Mouse (Mus musculus) R1 (cell line): ENCODE measurements around the gene Rhox1.
"Not testable (repeated sequence)": the region's sequence is repeated elsewhere in the genome, so short reads cannot be mapped to it uniquely, and the experiment has no call there.

Source experiments
- DNase-seq: peaks from one replicate; pipeline ENCODE4 v3.0.0-alpha.2; 2018; ENCODE audit warnings: low read depth, low spot score

Gene Rhox1

DNA sequence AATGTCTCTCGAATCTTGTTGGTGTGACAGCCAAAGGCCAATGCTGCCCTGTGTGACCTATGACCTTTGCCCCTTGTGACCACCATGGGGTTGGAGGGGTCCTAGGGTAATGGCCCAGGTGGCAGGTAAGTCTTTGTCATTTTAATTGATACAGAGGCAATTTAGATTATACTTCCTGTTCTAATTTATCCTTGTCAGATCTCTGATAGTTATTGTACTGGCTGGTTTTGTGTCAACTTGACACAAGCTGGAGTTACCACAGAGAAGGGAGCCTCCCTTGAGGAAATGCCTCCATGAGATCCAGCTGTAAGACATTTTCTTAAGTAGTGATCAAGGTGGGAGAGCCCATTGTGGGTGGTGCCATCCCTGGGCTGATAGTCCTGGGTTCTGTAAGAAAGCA is at the start of gene Rhox1:
Rhox1 (minus strand) TSS at position 101 of the 400 bp plus-strand sequence.
- DNase-seq = not testable (repeated sequence)

DNA sequence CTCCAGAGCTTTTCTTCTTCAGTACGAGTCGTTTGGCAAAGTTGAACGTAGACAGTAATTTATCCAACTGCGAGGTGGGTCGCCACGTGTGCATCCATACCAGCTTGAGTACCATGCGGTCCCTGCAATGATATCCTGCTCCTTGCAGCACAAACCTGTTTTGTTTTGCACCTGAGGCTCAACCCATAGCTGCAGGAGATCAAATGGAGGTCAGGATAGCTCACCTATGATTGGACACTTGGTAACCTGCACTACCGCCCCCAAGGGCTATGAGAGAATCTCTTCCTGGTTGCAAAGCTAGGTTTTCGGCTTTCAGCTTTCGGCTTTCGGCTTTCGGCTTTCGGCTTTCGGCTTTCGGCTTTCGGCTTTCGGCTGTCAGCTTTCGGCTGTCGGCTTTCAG is 43.0 kb upstream of the Rhox1 start, which contains the start of gene Rhox4a:
Rhox4a (plus strand) TSS at position 301 of the 400 bp plus-strand sequence.
- not testable (repeated sequence) for DNase-seq

DNA sequence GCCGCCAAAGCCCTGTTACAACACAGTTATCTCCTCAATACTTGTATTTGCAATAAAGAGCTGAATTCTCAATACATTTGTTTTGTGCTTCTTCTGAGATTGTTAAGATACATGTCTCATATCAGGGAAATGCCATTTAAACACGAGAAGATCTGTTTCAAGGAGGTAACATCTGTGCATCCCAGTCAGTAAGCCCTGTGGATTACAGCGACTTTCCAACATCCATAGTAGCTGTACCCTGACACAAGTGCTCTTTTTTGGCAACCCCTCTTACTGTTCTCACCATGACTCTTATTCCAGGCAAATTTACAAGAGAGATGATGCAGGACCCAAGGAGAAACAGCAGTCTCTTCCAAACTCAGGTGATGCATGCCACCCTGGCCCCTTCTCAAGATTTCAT is 27.6 kb upstream of the Rhox1 start, which contains the start of gene Rhox3a:
Rhox3a (plus strand) TSS at position 301 of the 400 bp plus-strand sequence.
- not testable (repeated sequence) for DNase-seq

DNA sequence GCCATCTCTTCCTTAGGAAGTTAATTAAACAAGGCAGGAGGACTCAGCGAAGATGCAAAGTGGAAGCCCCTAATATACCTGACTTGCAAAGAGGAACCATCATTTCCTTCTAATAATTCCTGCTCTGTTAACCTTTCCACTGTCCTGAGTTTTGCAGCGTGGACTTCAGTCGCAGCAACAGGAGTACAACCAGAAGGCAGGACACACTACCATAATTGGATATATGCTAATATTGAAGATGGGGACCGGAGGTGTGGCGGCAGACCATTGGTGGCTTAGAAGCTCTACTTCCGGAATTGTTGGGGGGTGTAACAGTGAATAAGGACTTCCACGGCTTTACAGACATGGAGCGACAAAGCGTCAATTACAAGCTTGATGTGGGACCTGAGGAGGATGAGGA is 22.6 kb upstream of the Rhox1 start, which contains the start of gene Rhox2a:
Rhox2a (plus strand) TSS at position 301 of the 400 bp plus-strand sequence.
- DNase-seq = not testable (repeated sequence)

DNA sequence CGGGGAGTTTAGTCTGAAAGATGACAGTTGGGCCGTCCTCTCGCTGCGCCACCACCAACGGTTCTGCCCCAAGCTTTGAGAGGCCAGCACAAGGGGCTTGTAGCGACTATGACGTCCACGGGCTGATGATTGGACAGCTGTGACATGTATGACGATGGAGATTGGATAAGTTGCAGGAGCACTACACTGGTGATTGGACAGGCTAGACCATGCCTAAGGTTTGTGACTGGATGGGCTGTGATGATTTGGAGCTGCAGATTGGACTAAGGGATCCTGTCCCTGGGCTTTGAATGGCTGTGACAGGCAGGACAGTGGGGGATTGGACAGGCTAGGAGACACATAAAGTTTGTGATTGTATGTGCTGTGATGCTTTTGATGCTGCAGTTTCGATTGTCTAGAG is 11.1 kb downstream of the Rhox1 start, which contains the start of gene Gm9:
Gm9 (minus strand) TSS at position 101 of the 400 bp plus-strand sequence.
- DNase-seq = peak; percentile 24

DNA sequence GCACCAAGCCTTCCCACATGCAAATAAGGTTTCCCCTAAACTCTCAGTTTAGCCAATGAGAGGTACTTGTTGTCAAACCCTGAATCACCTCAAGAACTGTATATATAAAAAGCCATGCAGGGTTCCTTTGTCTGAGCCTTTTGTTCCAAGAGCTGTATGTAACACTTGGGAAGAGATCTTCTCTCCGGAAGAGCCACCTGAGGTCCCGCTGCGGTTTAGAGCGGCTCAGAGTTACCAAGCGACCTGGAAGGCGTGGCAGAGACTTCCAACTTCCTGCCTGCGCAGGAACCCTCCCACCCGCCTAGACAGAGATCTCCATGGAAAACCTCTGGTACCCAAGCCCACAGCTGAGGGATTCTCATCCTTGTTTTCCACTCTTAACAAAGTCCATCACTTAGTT is 23.4 kb downstream of the Rhox1 start:
- peak; percentile 85 for DNase-seq

DNA sequence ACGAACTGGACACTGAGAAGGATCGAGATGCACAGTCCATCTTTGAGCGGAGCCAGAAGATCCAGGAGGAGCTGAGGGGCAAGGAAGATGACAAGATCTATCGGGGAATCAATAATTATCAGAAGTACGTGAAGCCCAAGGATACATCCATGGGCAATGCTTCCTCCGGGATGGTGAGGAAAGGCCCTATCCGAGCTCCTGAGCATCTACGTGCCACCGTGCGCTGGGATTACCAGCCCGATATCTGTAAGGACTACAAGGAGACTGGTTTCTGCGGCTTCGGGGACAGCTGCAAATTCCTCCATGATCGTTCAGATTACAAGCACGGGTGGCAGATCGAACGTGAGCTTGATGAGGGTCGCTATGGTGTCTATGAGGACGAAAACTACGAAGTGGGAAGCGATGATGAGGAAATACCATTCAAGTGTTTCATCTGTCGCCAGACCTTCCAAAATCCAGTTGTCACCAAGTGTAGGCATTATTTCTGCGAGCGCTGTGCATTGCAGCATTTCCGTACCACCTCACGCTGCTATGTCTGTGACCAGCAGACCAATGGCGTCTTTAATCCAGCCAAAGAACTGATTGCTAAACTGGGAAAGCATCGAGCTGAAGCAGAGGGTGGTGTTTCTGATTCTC is 30.2 kb downstream of the Rhox1 start:
- DNase-seq = peak; percentile 13

DNA sequence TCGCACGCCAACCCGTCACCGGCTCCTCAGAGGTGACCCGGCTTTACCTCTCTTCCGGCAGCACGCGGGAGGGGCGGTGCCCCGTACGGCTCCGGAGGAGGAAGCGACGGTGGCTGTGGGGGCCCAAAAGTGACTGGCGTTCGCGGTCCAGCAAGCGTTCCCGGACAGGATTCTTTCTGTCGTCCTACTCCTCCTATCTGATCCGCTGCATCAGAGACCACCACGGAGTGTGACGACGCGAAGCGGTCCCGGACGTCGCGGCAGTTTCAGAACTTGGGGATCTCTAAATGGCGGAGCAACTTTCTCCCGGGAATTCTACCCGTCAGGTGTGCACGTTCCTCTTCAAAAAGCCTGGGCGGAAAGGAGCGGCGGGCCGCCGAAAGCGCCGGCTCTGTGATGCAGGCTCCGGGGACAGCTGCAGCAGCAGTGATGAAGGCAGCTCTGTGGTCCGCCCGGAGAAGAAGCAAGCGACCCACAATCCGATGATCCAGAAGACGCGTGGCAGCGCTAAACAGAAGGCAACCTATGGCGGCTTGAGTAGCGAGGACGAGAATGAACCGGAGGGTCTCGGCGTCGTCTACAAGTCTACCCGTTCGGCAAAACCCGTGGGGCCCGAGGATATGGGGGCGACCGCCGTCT is 30.8 kb downstream of the Rhox1 start, which contains the start of the genes Ndufa1 and Rnf113a1:
Ndufa1 (minus strand) TSS at position 59 of the 639 bp plus-strand sequence.
Rnf113a1 (plus strand) TSS at position 141 of the 639 bp plus-strand sequence.
- DNase-seq = peak; percentile 79

DNA sequence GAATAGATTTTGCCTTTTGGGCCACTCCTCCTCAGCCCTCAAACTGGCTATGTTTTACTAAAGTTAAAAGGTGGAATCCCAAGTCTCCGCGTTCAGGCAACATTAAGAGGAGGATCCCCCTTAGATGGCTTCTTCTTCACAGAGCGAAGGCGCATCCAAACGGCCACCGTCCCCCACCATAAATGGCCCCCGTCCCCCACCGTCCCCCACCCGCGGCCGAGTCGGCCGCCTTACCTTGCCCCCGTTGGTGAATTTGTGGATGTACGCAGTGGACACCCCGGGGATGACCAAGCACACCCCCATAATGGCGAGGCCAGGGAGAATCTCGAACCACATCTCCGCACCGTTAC is 31.3 kb downstream of the Rhox1 start:
- no peak for DNase-seq

DNA sequence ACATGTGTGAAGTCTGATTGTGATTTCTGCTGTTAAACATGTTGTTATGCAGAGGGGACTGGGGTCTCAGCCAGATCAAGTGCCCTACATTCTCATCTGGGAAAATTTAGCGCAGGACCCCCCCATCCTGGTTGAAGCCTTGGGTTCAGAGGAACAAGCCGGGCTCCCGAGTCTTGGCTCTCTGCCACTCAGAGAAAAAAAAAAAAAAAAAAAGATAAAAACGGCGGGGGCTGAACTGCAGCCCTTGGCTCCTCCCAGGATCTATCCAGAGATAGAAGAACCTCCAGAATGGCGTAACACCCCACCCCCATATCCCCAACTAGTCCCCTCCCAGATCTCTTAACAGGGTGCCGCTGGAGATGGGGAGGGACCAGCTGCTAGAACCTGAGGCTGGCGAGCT is 37.7 kb downstream of the Rhox1 start:
- not testable (repeated sequence) for DNase-seq

DNA sequence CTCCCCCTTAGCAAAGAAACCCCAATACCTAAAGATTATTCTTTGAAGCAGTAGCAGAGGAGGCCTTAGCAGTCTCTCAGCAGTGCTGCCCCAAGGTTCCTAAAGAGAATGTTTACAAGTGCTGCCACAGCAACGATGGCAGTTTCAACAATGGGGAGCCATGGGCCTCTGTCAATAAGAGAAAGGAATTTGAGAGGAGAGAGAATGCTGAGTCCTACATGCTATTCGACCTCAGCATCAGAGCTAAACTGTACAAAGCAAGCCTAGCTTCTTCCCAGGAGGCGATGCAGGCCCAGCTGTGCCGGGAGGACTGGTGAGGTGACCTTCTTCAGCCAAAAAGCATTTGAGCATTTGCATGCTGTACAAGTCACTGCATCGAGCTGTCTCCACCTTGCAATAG is 53.3 kb downstream of the Rhox1 start, which contains the start of gene Akap14:
Akap14 (minus strand) TSS at position 101 of the 400 bp plus-strand sequence.
- no peak for DNase-seq

DNA sequence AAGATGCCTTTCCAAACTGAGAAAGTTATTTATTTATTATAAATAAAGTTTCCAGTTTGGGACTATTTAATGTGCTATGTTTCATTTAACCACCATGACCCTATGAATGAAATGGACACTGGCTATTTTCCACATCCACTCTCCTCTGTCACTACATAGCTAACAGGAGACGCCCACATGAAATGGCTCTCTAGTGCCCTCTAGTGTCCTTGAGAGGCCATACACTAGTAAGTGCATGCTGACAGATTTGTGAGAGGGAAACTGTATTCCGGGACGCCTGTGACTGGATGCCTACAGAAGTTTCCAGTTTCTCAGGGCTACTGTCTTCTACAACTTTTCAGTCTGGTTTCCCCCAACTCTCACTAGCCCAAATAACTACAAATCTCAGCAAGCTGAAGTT is 55.0 kb downstream of the Rhox1 start:
- peak; percentile 62 for DNase-seq
